Mouse (Mus musculus): ENCODE results near the gene Amn1. TPM values are rescaled to one million over a fixed set of nuclear protein-coding genes. Genes with fewer than 3 reads are reported as not detected.
"Not testable (repeated sequence)": the region's sequence is repeated elsewhere in the genome, so short reads cannot be mapped to it uniquely, and the experiment has no call there.

Gene Amn1
- total and polyA plus RNA-seq, 3 experiments = 7.4 to 24.9 (median 16.0) TPM

GRCm38 (mm10) chr6:149131111-149131510 is 57.4 kb downstream of the Amn1 start:
- TF ChIP-seq CTCF (IDR thresholded peaks at IDR 0.05) (no peak), POLR2A (IDR thresholded peaks at IDR 0.05; ENCODE audit: insufficient read depth, low read depth, low read length) (no peak), EP300 (IDR thresholded peaks at IDR 0.05; ENCODE audit: insufficient read depth, low read depth, low read length) (no peak)
- no peaks in the 10 kb centered on the region for H3K27me3 ChIP-seq (ENCODE audit: control insufficient read depth, insufficient read depth, low read length)
- no peak overlapping the region for H3K27ac ChIP-seq
- no peak for DNase-seq
- no peak overlapping the region for H3K4me3 ChIP-seq
- no peak overlapping the region for H3K9ac ChIP-seq (ENCODE audit: low read depth, low read length)
- H3K36me3 ChIP-seq (ENCODE audit: control insufficient read depth, insufficient read depth, low read length) = peaks cover 7% of the 10 kb centered on the region
- H3K79me2 ChIP-seq (replicated peaks; ENCODE audit: control insufficient read depth, insufficient read depth, low read length) = no peaks in the 10 kb centered on the region
- WGBS = 32% methylated on average over 3 of the region's 3 CpGs
- intact Hi-C loops (cut with DNase I) = no loop called here
- peaks cover 2% of the 10 kb centered on the region; the same call in 1 of the 2 replicates for H3K4me1 ChIP-seq (ENCODE audit: control insufficient read depth, insufficient read depth, low read length)

GRCm38 (mm10) chr6:149129870-149130269 is 58.6 kb downstream of the Amn1 start, which contains the start of gene Gm10203:
Gm10203 (plus strand) TSS chr6:149130170.
- H3K4me1 ChIP-seq (ENCODE audit: control insufficient read depth, insufficient read depth, low read length); H3K9ac ChIP-seq (ENCODE audit: low read depth, low read length); DNase-seq; H3K36me3 ChIP-seq (ENCODE audit: control insufficient read depth, insufficient read depth, low read length); H3K27me3 ChIP-seq (ENCODE audit: control insufficient read depth, insufficient read depth, low read length); H3K27ac ChIP-seq; H3K4me3 ChIP-seq; H3K79me2 ChIP-seq (replicated peaks; ENCODE audit: control insufficient read depth, insufficient read depth, low read length); intact Hi-C loops (cut with DNase I): not testable (repeated sequence)
- WGBS = 89% methylated on average over 8 of the region's 8 CpGs

DNA sequence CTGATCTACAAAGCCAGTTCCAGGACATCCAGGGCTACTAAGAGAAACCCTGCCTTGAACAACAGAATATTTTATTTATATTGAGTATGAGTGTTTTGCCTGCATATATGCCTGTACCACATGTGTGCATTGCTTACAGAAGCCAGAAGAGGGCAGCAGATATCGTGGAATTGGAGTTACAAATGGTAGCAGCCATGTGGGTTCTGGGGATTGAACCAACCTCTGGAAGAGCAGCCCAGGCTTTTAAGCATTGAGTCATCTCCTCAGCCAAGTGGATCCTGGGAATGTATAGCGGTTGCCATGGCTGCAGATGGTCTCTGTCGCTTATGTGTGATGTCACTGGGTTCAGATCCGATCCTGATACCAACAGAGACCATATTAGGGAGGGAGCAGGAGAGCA is 61.8 kb downstream of the Amn1 start:
- H3K27ac ChIP-seq = no peak overlapping the region
- no peak for TF ChIP-seq EP300 (IDR thresholded peaks at IDR 0.05; ENCODE audit: insufficient read depth, low read depth, low read length)
- TF ChIP-seq CTCF (IDR thresholded peaks at IDR 0.05) = peak; percentile 83
- no peak for TF ChIP-seq POLR2A (IDR thresholded peaks at IDR 0.05; ENCODE audit: insufficient read depth, low read depth, low read length)
- 60% methylated on average over 4 of the region's 4 CpGs for WGBS
- peak in 1 of 2 experiments; percentile 42 for DNase-seq
- no peaks in the 10 kb centered on the region for H3K4me1 ChIP-seq (ENCODE audit: control insufficient read depth, insufficient read depth, low read length)
- no peaks in the 10 kb centered on the region for H3K27me3 ChIP-seq (ENCODE audit: control insufficient read depth, insufficient read depth, low read length)
- H3K9ac ChIP-seq (ENCODE audit: low read depth, low read length) = no peak overlapping the region
- H3K4me3 ChIP-seq = no peak overlapping the region
- H3K79me2 ChIP-seq (replicated peaks; ENCODE audit: control insufficient read depth, insufficient read depth, low read length) = no peaks in the 10 kb centered on the region
- intact Hi-C loops (cut with DNase I) = loop anchor here (1.0 kb wide), 1 partner anchor 249 kb away; no protein-coding TSS in a partner anchor
- no peaks in the 10 kb centered on the region for H3K36me3 ChIP-seq (ENCODE audit: control insufficient read depth, insufficient read depth, low read length)

DNA sequence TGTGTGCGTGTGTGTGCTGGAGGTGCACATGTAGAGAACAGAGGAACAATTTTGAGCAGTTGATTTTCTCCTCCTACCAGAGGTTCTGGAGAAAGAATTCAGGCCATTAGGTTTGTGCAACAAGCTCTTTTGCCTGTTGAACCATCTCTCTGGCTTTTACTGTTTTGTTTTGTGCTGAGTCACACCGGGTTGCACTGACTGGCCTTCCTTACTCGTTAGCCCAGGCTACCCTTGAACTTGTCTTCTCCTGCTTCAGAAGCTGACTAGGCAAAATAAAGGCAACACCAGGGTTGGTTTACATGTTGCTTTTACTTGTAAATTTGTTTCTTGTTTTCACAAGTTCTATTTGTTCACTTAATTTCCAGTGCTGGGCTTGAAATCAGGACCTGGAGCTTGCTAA is 65.5 kb downstream of the Amn1 start:
- WGBS = 81% methylated on average over 3 of the region's 3 CpGs
- Histone ChIP-seq H3K79me2 (replicated peaks; ENCODE audit: control insufficient read depth, insufficient read depth, low read length) (no peaks in the 10 kb centered on the region), H3K9ac (ENCODE audit: low read depth, low read length) (no peak overlapping the region), H3K36me3 (ENCODE audit: control insufficient read depth, insufficient read depth, low read length) (peaks cover 9% of the 10 kb centered on the region), H3K4me1 (ENCODE audit: control insufficient read depth, insufficient read depth, low read length) (peaks cover 3% of the 10 kb centered on the region), H3K27ac (no peak overlapping the region), H3K4me3 (no peak overlapping the region), H3K27me3 (ENCODE audit: control insufficient read depth, insufficient read depth, low read length) (no peaks in the 10 kb centered on the region)
- TF ChIP-seq EP300 (IDR thresholded peaks at IDR 0.05; ENCODE audit: insufficient read depth, low read depth, low read length) (no peak), CTCF (IDR thresholded peaks at IDR 0.05) (no peak), POLR2A (IDR thresholded peaks at IDR 0.05; ENCODE audit: insufficient read depth, low read depth, low read length) (no peak)
- DNase-seq = no peak
- intact Hi-C loops (cut with DNase I) = loop anchor here (5.0 kb wide), 1 partner anchor 176 kb away; the partner anchor contains the start of gene Sinhcaf

- H3K4me1 ChIP-seq (ENCODE audit: control insufficient read depth, insufficient read depth, low read length) = peaks cover 3% of the 10 kb centered on the region
- H3K79me2 ChIP-seq (replicated peaks; ENCODE audit: control insufficient read depth, insufficient read depth, low read length) = no peaks in the 10 kb centered on the region
- peaks cover 9% of the 10 kb centered on the region for H3K36me3 ChIP-seq (ENCODE audit: control insufficient read depth, insufficient read depth, low read length)
- 31% methylated on average over 2 of the region's 2 CpGs for WGBS
- peak in 1 of 2 experiments; percentile 42 for DNase-seq
- intact Hi-C loops (cut with DNase I) = loop anchor here (1.0 to 5.0 kb wide), 4 partner anchors 19 to 173 kb away; partner anchors contain the start of genes Dennd5b and Sinhcaf
- H3K9ac ChIP-seq (ENCODE audit: low read depth, low read length) = no peak overlapping the region; the same call in 1 of the 2 replicates
- H3K27ac ChIP-seq = peak overlapping the region; percentile 73
- no peak overlapping the region for H3K4me3 ChIP-seq
- no peak for TF ChIP-seq EP300 (IDR thresholded peaks at IDR 0.05; ENCODE audit: insufficient read depth, low read depth, low read length)
- peak; percentile 90 for TF ChIP-seq CTCF (IDR thresholded peaks at IDR 0.05)
- TF ChIP-seq POLR2A (IDR thresholded peaks at IDR 0.05; ENCODE audit: insufficient read depth, low read depth, low read length) = no peak
- no peaks in the 10 kb centered on the region for H3K27me3 ChIP-seq (ENCODE audit: control insufficient read depth, insufficient read depth, low read length)
These were observed 68.7 kb downstream of the Amn1 start for GRCm38 (mm10) chr6:149119853-149120252.

DNA sequence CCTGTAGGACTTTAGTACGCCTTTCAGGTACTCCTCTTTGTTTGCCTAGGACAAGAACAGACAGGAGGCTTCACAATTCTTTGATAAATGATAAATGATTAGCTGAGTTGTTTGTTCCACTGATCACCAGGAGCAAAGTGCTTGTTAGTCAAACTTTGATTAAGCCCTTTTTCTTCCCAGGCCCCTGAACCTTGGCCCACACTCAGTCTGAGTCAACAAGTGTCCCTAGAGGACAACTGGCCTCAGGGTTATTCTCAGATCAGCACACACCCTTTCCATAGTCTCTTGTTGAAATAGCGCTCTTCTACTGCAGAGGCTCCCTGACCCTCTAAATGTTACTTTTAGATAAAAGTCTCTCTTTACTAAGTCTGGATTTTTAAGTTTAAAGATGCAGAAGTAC is 69.6 kb downstream of the Amn1 start:
- no peak overlapping the region for H3K9ac ChIP-seq (ENCODE audit: low read depth, low read length)
- peak overlapping the region; percentile 73 for H3K27ac ChIP-seq
- no peak overlapping the region for H3K4me3 ChIP-seq
- no peak for TF ChIP-seq POLR2A (IDR thresholded peaks at IDR 0.05; ENCODE audit: insufficient read depth, low read depth, low read length)
- peak; percentile 51 for TF ChIP-seq CTCF (IDR thresholded peaks at IDR 0.05)
- TF ChIP-seq EP300 (IDR thresholded peaks at IDR 0.05; ENCODE audit: insufficient read depth, low read depth, low read length) = no peak
- intact Hi-C loops (cut with DNase I) = loop anchor here (2.0 kb wide), 1 partner anchor 18 kb away; the partner anchor contains the start of gene Dennd5b
- peak; percentile 46 to 61 for DNase-seq
- WGBS = 41% methylated on average over 2 of the region's 2 CpGs
- H3K79me2 ChIP-seq (replicated peaks; ENCODE audit: control insufficient read depth, insufficient read depth, low read length) = no peaks in the 10 kb centered on the region
- no peaks in the 10 kb centered on the region for H3K27me3 ChIP-seq (ENCODE audit: control insufficient read depth, insufficient read depth, low read length)
- H3K36me3 ChIP-seq (ENCODE audit: control insufficient read depth, insufficient read depth, low read length) = peaks cover 9% of the 10 kb centered on the region
- peaks cover 3% of the 10 kb centered on the region for H3K4me1 ChIP-seq (ENCODE audit: control insufficient read depth, insufficient read depth, low read length)
